Mouse (Mus musculus): ENCODE results near the gene Cbx4.
"Not testable (repeated sequence)": the region's sequence is repeated elsewhere in the genome, so short reads cannot be mapped to it uniquely, and the experiment has no call there.

Cbx4 gene

DNA sequence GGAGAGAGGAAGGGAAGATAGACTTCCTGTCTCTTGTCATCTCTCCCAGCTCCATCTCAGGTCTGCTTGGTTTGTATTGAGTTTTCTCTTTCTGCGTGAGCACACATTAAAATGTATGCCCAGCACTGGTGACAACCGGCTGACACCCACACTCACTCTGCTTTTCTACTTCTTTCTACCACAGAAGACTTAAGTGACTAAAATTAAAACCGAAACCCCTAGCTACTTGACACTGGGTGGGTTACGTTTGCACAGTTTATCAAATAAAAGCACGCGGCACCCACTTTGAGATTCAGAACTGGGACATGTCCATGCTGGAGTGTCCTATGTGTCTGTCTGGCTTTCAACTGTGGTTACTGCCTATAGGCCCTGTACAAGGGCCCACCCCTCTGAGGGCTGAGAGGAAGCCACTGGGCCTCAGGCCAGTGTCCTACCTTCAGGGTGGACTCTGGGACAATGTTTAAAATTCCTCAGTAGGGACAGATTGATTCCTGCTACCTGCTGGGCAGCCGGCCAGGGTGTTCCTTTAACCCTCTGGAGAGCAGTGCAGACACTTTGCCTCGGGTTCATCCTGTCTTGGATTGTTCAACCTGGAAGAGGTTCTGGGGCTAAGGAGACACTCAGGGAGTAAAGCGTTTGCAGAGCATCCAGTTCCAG, 23.5 kb upstream of the Cbx4 start:
- DNase-seq = no peak

DNA sequence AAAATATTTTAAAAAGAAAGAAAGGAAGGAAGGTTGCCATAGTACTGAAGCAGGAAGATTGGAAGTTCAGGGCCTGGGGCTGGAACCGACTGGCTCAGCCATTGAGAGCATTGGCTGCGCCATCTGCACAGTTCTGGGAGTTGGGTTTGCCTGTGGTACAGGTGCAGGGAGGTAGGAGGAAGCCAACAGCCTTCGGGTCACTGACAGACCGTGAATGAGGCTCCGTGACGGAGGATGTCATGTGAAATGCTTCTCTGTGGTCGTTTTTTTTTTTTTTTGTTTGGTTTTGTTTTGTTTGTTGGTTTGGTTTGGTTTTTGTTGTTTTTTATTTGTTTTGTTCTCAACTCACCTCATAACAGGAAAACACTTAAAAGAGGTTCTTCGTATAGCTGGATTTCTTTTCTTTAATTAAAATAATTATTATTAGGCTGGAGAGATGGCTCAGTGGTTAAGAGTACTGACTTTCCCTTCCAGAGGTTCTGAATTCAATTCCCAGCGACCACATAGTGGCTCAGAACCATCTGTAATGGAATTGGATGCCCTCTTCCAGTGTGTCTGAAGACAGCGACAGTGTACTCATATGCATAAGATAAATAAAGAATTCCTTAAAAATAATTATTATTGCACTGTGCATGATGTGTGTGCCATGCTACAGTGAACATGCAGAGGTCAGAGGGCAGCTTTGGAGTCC, 22.7 kb upstream of the Cbx4 start:
- DNase-seq = no peak

DNA sequence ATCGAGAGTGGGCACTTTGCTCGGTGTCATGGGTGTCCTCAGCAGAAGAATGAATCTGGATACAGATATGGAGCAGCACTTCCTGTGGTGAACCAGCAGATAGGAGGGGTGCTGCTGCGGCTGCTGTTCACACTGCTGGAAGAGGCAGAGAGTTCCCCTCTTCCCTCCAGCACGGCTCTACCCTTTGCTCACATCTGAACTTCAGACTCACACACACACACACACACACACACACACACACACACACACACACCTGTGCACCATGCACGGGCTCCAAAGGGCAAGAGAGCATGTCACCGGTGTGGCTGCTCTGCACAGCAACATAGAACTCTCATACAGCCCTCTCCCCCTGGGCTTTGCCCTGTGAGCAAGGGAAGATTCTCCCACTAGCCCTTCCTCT, 20.3 kb upstream of the Cbx4 start:
- DNase-seq = no peak

DNA sequence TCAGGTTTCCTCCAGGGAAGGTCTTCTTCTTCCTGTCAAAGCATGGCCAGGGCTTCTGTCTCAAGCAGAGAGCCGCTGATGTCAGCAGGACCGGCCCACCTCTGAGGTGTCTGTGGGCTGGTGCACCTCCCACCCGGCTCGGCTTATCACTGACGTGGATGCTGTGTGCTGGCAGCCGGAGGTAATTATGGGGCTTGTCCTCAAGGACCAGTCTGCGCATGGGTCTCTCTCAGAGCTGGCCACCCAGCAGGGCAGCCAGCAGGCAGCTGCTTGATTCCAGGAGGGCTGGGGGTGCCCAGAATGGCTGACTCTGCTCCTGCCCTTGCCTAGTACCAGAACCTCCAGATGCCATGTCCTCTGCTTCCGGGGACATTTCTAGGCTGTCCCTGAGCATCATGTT, 19.7 kb upstream of the Cbx4 start:
- DNase-seq = no peak

DNA sequence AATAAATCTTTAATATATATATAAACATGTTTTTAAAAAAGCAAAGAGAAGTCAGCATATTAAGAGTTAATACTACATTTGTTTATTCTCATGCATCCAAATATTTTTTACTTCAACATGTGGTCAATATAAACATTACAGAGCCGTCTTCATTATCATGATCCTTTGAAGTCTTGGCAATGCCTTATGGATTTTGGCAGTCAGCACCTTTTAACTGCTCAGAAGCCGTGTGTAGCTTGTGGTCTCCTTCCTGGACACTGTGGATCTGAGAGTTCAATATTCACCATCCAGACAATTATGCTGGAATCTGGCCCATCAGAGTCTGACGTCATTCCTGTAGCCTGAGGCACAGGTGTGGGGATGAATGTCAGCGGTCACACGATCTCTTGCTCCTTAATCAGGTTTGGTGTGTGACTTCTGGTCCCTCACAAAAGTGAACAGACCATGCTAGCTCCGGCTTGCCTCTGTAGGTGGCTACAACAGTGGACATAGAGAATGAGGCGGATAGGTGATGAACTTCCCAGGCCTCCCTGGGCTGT, 19.1 kb upstream of the Cbx4 start:
- no peak for DNase-seq

DNA sequence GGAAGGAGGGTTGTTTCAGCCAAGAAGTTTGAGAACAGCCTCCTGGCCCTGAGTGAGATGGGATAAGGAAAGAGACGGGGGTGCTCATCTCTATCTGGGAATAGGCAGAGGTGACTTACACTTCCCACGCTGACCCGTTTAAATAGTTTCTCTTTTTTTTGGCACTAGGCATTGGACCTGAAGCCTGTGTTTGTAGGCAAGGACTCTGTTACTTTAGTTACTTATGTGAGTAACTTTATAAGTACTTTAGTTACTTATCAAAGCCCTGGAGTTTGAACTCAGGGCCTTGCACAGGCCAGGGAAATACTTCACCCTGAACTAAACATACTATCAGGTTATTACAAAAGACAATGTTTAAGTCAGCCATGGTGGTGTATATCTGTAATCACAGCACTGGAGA, 18.0 kb upstream of the Cbx4 start:
- DNase-seq = no peak

DNA sequence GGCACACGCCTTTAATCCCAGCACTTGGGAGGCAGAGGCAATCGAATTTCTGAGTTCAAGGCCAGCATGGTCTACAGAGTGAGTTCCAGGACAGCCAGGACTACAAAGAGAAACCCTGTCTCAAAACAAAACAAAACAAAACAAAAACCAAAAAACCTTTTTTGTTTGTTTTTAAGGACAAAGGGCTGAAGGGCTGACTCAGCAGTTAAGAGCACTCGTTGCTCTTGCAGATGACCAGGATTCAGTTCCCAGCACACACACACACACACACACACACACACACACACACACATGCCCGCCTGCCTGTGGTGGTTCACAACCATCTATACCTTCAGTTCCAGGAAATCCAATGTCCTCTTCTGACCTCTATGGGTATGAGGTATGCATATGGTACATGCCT, 14.3 kb upstream of the Cbx4 start:
- not testable (repeated sequence) for DNase-seq

DNA sequence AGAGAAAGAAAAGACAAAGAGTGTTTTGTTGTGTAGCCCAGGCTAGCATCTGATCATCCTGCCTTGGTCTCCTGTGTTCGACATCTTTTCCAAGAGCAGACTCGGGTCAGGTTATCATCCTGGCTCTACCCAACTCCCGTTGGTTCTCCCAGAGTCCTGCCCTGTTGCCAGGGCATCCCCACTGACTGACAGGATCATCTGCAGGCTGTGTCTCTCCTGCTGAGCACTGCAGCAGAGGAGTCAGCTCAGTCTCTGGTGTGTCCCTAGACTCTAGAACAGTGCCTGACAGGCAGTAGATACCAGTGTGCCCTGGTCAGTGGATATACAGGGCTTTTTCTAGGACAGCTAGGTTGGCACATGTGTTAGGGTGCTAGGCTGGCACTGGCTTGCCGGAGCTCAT, 12.2 kb upstream of the Cbx4 start:
- DNase-seq = no peak

DNA sequence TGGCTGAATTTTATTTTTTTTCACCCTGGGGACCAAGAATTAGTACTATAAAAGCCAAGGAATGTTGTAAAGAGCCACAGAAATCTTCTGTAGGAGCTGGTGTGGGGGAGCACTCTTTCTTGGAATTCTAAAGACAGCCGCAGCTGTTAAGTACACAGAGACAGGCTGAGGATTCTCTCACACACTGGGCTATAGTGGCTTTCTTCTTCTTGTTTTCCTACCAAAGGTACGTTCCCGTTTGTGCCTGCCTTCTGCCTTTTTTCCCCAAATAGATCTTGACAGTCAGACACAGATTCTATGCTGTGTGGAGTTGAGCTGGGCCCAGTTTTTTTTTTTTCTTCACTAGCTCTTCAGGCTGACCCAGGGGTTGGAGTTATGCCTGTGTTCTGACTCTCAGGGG, 9.4 kb upstream of the Cbx4 start:
- DNase-seq = no peak

DNA sequence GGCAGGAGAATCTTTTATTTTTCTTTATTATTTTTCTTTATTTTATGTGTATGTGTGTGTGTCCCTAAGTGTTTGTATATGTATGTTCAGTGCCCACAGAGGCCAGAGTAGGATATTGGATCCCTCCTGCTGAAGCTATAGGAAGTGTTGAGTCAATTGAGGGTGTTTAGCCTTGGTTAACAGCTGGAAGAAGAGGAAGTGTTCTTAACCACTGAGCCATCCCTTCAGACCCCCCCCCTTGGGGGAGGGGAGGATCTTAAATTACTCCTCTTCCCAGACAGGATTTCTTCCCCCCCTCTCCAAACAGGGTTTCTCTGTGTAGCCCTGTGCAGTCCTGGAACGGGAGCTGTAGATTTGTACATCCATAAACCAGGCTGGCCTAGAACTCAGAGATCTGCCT, 7.3 kb upstream of the Cbx4 start:
- no peak for DNase-seq

DNA sequence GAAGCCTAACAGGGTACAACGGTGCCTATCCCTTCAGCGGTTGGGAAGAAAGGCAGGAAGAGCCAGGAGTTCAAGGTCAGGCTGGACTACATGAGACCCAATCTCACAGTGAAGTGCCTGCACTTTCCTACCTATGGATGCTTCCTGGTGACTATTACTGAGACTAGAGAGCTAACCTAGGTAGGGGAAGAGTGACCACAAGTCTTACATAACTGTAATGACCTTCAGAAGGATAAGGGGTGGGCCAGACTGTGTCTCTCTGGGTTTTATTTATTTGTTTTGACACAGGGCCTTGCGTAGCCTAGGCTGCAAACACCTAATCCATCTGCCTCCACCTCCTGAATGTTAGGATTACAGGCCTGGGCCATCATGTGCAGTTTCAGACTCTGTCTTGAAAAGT, 6.3 kb upstream of the Cbx4 start:
- DNase-seq = no peak

DNA sequence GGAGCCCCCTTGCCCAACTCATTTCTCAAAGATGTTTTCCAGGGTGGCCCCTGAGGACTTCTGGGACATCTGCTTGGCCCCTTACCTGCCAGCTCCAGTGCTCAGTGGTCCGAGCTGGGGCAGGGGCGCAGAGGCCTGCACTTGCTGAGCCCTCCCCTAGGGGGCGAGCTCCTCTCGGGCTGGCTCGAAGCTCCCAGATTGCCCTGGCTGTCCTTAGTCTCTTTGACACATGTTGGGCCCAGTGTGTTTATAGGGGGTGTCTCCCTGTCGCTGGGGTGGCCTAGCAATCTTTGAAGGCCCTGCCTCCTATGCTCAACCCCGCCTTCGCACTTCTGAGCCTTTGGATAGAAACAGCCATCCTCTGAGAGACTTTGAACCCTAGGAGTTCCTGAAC, 5.6 kb upstream of the Cbx4 start:
- DNase-seq = peak; percentile 39

DNA sequence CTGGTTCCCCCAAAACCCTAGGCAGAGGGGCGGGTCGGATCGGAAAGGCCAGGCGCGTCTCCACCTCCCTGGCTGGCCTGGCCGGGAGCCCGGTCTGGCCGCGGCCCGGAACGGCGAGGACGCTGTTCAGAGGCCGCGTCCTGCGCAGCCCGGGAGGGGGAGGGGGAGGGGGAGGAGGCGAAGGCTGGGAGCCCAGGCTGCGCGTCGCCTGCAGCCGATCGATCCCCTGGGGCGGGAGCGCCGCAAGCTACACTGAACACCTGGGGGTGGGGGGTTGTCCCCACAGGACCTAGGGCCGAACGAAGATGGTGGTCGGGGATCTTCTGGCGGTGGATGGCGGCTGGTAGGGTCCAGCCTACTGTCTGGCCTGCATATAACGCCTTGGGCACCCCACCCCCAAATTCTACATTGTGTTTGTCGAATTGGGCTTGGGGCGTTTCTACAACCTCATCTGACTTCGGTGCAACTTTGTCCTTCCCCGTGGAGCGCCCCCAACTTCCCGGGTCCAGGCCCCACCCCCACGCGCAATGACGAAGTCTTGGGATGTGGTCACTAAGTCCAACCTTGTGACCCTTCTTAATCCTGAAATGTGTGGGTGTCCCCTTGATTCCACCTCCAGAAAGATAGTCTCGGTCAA, 5.1 kb upstream of the Cbx4 start:
- DNase-seq = peak; percentile 37

DNA sequence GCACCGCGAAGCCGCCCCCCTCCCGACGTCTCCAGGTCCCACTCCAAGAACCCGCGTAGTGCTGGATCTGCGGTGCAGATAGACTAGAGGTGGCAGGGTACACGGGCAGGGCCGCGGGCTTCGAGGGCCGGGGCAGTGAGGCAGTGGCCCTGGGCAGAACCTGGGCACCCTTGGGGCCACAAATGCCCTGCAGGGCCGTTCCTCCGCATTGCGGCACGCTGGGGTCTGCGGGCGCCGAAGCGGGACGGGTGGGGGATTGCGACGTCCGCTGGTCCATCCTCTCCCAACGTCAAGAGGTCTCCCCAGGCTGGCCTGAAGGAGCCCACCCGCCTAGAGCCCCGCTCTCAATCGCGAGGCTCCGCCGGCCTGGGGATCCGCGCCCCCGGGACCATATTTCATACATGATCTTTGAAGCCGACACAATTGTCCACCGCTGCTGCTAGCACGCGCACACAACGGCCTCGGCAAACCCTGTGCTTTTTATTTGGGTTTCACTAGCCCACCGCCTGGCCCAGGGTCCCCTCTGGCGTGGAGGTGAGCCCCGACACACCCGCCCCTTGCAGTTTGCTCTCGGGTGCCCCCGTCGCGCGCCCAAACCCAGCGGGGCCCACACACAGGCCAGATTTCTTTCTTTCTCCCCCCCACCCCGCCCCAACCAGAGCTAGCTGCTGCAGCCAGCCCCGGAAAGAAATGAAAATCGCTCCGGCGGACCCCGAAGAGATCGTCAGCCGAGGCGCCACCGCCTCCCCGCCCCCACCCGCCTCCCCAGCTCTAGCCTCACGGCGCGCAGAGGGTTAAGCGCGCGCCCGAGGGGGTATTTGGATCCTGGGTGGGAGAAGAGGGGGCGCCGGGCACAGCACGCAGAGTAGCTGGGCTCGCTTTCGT, 4.3 kb upstream of the Cbx4 start:
- DNase-seq = peak; percentile 29

DNA sequence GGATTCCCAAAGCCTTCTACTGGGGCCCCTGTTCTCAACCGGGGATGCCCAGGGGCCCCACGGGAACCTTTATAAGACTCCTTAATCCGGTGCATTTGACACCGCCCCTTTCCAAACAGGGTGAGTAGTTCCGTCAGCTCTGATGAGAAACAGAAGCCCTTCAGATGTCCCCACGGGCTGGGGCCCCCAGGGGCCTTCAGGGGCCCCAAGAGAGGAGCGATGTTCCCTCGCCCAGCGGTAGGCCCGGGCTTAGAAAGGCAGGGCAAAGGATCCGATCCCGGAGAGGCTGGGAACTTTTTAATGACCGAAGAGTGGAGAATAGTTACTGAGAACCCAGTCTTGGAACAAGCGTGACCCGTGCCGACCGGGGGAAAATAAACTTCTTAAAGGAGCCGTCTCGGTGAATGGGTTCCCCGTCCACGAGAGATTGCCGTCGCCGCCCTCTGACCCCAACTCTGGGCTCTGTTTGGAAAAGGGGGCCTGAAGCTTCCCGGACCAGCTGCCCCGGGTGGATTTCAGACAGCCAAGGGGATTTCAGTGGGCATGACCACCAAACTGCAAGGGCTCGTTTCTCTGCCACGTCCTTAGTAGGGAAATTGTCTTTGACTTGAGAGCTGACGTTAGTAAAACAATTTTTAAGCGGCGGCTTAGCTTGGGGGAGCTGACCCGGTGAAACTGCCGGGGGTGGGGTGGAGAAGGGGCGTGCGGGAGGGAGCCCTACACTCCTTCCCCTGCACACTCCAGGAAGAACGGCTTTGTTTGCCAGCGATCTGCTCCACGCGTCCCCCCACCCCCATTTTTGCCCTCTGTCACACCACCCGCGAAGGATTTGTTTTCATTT, 3.4 kb upstream of the Cbx4 start:
- peak; percentile 20 for DNase-seq

DNA sequence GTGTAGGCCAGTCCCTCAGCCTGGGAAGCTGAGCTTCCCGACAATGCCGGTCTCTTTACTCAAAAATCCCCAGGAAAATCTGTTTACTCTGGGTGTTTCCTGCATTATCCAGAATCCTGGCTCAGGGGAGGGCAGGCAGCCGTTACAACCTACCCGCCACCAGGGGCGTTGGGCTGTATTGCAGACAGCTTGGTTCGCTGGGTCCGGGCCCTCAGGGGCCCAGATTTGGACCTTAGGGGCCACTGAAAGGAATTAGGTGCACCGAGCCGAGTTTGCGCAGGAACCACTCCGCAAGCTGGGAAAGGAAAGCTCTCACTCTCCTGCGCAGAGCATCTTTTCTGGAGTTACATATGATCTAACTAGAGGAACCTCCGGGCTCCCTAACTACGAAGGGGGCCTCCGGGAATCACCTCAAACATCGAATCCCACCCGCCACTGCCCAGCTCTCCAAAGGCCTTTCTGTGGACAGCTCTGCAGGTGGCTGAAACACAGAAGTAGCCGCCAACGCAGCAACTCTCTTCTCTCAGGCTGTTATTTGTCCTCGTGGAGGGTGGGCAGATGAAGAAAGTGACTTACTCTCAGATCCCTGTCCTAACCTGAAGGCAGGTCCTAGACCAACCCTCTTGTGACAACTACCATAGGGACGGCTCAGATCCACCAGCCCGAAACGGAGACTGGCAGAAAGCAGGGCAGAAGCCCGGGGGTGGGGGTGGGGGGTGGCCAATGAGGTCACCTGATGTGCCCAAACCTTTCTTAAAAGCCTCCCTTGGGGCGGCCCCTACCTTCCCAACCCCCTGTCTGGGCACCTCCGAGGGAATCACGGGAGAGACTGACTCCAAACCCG, 2.6 kb upstream of the Cbx4 start:
- peak; percentile 27 for DNase-seq

DNA sequence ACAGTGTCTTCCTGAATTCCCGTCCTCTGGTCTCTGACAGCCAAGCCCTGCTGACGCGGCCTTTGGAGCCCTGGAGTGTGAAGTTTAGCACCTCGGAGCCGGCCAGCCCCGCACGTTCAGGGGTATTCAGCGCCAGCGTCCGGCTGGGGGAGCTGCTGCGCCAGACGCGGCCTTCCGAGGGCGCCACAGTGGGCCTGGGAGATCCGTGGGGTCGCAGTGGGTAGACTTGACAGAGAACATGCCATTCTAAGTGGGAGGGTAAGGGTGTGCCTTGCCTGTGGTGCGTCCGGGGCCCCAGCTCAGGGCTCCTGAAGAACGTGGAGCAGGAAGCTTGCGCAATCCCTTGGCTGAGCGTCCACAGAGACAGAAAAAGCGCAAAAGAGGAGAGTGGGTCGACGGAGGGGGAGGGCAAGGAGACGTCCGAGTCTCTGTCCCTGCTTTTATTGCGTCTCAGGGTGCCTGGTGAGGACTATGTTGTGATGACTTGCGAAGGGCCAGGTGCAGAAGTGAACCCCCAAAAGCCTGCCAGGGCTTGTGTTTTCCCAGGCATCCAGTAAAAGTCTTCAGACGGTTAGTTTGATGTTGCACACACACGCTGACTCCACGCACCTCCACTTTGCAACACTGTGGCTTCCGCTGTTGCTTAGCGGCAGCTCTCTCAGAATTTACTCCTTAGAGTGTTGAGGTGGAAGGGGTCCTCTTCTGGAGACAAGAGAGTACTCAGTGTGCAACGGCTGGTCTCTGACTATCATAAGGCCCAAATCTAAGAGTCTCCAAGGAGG, 1.5 kb upstream of the Cbx4 start:
- peak; percentile 26 for DNase-seq

DNA sequence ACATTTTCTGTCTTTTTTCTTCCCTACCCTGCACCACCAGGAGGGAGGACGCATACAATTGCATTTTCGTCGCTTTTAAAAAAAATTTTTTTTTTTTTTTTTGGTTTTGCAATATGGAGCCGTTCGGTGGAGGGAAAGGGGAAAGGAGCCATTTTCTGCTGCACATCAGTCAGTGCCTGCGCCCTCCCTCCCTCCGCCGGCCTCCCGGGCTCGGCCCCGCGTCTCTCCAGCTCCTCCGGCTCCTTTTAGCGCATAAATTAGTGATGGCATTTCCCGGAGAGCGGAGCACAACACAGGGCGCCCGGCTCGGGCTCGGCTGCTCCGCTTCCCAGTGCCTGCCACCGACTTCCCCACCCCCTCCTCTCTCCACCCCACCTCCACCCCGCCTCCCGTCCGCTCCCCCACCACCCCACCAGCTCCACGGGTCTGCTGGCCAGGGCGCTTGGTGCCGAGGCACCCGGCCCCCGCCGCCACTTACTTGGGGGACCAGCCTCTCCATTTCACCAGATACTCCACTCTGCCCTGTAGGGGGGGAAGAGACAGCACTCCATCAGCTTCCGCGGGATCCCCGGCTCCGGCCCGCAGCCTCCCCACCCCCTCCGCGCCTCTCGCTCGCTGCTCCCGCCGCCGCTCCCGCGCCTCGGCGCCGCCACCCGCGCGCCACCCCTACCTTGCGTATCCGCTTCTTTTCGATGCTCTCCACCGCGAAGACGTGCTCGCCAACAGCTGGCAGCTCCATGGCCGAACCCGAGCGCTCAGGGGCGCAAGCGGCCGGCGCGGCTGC, 550 bp downstream of the Cbx4 start:
- DNase-seq = peak; percentile 63

DNA sequence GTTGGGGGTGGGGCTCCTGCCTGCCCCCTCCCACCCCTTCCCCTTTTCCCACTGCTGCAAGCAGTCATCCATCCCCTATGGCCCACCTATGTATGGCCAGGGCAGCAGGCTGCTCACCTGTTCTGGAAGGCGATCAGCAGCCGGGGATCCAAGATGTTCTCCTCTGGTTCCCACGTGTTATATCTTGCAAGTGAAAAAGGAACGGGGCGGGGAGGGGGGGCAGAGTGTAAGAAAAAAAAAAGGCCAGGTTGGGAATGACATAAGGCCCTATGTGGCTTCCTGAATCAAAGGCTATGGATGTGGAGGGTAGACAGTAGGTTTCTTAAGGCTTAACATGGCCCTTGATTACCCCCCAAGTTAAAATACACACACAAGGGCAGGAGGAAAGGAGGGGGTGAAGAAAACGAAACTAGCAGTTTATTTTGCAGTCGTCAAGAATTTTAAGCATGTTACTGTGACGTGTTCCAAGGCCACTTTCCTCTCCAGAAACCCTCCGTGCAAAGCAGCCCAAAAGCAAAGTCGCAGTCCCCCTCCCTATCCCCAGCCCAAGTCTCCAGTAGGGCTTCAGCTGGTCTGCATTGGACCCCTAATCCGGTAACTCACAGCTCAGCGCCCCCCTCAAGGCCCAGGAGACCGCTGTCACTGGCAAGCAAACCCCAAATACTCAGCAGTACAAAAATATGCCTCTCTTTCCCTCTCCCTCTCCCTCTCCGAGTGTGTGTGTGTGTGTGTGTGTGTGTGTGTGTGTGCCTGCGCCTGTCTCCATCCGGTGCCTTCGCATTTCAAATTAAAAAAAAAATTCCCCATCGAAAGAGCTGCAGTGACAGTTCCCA, 1.4 kb downstream of the Cbx4 start:
- peak; percentile 36 for DNase-seq
